Mouse (Mus musculus): ENCODE data around the gene Pcmt1.

The Pcmt1 gene

DNA sequence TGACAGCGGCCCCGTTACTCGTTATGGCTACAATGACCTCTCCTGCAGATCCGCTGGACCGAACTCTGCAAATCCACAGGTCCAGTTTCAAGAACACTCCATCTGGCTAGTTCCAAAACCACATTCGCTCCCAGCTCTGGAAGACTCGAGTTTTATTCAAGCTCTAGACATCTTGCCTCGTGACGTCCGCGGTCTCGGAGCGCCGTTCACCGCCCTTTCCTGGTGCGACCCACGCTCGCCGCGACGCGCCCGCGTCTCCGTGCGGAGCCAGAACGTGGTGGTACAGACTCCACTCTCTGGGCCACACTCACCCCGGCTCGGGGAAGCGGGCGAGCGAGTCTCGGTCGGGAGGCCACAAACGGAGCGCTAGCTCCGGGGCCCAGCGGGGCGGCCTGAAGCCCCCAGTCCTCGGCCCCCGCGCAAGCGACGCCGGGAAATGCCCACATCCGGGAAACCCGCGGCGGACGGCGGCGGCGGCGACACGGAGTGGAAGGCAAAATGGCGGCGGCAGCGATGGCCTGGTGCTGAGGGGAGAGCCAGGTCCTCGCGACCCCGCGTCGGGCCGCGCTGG is at the start of gene Pcmt1, which contains the start of gene Lats1:
Gene Pcmt1 (minus strand): TSS at position 406 of the 571 bp plus-strand sequence.
Gene Lats1 (plus strand): TSS at position 484 of the 571 bp plus-strand sequence.
- DNase-seq (ENCODE audit: low spot score) = peak; percentile 78

DNA sequence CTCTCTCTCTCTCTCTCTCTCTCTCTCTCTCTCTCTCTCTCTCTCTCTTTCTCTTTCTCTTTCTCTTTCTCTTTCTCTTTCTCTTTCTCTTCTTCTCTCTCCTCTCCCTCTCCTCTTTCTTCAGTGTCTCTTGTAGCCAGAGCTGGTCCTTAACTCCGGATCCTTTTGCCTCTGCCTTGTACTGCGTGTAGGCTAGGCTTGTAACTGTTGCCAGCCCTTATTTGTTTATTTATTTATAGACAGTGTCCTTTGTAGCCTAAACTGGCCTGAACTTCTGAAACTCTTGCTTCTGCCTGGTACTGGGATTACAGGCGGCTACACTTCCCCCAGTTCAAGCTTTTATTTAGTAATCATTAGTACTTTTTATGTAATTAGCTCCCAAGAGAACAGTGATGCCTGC is 46.1 kb upstream of the Pcmt1 start:
- DNase-seq (ENCODE audit: low spot score) = no peak

DNA sequence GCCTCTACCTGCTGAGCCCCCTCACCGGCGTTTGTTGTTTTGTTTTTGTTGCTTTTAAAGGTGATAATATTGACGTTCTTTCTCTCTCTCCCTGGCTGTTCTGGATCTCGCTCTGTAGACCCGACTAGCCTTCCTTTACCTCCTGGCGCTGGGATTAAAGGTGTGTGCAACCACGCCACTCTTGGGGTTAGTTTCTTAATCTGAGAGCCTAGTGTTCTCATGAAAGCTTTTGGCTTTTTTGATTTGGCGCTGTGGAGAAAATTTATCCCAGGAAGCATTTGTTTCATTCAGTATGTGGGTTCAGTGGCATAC is 45.5 kb upstream of the Pcmt1 start:
- no peak for DNase-seq (ENCODE audit: low spot score)

GRCm38 (mm10) chr10:7725751-7726500 is 45.0 kb upstream of the Pcmt1 start, which contains the start of gene Katna1:
TSS of gene Katna1 (plus strand) at chr10:7726000.
- DNase-seq (ENCODE audit: low spot score) = peak; percentile 93

DNA sequence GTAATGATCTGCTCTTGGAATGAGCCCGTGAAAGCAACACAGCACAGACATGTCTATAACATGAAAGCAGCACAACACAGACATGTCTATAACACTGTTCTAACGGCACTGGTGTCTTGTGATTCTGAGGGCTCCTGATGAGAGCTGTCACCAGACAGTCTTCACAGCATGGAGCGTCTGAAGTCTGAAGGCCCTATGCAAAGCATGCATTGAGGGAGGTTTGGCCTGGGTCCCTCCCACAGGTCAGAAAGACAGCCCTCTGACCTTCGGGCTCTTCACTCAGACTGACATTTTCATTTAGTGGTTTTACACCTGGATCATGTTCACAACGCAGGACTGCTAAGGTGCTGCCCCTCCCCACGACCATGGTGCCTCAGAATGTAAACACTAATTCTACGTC is 34.1 kb upstream of the Pcmt1 start:
- DNase-seq (ENCODE audit: low spot score) = no peak

DNA sequence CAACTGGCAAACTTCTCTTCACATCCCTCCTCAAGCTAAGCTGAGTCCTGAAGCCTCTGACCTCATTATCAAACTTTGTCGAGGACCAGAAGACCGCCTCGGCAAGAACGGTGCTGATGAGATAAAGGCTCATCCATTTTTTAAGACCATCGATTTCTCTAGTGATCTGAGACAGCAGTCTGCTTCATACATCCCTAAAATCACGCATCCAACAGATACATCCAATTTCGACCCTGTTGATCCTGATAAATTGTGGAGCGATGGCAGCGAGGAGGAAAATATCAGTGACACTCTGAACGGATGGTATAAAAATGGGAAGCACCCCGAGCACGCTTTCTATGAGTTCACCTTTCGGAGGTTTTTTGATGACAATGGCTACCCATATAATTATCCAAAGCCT is 31.6 kb upstream of the Pcmt1 start:
- DNase-seq (ENCODE audit: low spot score) = no peak

DNA sequence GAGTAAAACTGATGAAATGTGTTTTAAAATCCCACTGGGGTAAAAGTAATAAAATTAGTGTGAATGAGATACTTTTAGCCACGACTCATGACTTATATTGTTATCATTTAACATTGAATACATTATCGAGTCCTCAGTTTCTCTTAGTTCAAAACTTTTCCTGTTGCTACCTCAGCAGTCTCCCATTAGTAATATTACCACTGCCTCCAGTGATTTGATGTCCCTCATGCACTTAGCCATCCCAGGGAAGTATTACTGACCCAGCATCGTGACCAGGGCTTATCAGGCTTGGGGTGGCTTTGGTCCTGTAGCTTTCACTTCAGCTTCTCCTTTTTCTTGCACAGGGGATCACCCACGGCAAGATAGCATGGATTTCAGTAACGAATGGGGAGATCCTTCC is 29.2 kb upstream of the Pcmt1 start:
- DNase-seq (ENCODE audit: low spot score) = no peak

DNA sequence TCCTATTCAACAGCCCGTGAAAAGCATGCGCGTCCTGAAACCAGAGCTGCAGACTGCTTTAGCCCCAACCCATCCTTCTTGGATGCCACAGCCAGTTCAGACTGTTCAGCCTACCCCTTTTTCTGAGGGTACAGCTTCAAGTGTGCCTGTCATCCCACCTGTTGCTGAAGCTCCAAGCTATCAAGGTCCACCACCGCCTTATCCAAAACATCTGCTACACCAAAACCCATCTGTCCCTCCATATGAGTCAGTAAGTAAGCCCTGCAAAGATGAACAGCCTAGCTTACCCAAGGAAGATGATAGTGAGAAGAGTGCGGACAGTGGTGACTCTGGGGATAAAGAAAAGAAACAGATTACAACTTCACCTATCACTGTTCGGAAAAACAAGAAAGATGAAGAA is 21.6 kb upstream of the Pcmt1 start:
- peak; percentile 21 for DNase-seq (ENCODE audit: low spot score)

DNA sequence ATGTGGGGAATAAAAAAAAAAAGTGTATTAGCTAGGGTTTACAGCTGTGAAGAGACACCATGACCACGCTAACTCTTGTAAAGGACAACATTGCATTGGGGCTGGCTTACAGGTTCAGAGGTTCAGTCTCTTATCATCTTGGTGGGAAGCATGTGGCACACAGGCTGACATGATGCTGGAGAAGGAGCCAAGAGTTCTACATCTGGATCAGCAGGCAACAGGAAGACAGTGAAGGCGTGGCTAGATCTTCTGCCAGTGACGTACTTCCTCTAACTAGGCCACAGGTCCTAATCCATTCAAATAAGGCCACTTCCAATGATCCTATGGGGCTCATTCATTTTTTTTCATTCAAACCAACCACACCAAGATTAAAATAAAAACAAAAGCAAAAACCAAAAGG is 19.2 kb upstream of the Pcmt1 start:
- no peak for DNase-seq (ENCODE audit: low spot score)

DNA sequence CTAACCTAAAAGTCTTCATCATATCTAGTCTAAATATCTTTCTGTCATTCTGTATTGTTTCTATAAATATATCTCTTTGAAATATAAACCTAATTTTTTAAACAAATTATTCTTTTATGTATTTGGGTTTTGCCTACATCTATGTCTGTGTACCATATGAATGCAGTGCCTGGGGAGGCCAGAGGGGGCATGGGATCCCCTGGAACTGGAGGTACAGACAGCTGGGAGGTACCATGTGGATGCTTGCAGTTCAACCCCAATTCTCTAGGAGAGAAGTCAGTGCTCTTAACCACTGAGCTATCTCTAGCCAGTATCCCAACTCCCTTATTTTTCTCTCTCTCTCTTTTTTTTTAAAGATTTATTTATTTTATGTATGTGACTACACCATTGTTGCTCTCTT is 14.3 kb upstream of the Pcmt1 start:
- no peak for DNase-seq (ENCODE audit: low spot score)

DNA sequence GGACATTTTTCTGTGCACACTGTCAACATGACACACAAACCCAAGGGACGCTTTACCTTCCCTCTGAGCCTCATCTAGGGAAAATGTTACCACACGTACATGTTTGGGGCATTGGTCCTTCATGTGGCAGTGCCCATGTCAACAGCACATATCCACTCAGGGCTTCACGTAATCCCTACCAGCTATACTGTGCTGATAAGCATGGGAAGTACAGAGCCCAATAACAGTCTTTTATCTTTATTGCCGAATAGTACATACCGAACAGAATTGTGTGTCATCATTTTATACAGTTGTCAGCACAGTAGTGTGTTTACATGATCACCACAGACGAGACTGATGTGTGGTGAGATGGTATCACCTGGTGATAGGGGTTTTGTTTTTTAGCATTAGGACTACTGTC is 6.0 kb upstream of the Pcmt1 start:
- no peak for DNase-seq (ENCODE audit: low spot score)

- no peak for DNase-seq (ENCODE audit: low spot score)
Measured at GRCm38 (mm10) chr10:7682249-7682648, 1.3 kb upstream of the Pcmt1 start.

GRCm38 (mm10) chr10:7681343-7682025 is 548 bp upstream of the Pcmt1 start:
- peak; percentile 49 for DNase-seq (ENCODE audit: low spot score)

DNA sequence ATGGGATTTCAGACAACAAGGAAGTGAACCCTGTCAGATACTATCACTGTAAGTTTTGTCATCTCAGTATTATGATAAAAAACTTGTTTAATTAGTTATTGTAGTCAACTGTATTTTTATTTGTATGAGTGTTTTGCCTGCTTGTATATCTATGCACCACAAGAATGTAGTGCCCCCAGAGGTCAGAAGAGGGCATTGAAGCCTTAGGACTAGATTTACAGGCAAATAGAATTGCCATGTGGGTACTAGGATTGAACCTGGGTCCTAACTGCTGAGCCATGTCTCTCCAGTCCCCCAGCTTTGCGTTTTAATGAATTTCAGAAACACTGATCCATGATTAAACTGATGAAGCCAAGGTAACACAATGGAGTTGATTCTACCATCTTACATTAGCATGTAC is 7.3 kb downstream of the Pcmt1 start:
- no peak for DNase-seq (ENCODE audit: low spot score)

- DNase-seq (ENCODE audit: low spot score) = peak; percentile 88
Measured at GRCm38 (mm10) chr10:7667342-7667802, 13.6 kb downstream of the Pcmt1 start, which contains the start of gene Nup43. TSS of gene Nup43 (plus strand) at chr10:7667503.

DNA sequence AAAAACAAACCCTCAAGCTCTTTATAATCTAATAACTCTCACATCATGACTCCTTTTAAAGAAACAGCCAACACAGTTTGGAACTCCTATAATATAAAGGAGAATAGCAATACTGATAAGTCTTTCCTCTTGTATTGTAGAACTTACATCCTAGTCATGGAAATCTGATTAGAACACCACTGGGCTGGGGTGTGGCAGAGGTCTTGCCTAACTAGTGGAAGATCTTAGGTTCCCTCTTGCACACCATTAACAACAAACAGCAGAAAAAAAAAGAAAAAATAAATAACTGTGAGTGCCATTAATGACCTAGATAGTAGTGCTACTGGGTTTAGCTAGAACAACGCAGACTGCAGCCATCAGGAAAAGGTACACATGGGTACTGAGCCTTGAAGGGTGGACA is 16.0 kb downstream of the Pcmt1 start:
- no peak for DNase-seq (ENCODE audit: low spot score)

GRCm38 (mm10) chr10:7664027-7664526 is 16.9 kb downstream of the Pcmt1 start:
- DNase-seq (ENCODE audit: low spot score) = no peak

DNA sequence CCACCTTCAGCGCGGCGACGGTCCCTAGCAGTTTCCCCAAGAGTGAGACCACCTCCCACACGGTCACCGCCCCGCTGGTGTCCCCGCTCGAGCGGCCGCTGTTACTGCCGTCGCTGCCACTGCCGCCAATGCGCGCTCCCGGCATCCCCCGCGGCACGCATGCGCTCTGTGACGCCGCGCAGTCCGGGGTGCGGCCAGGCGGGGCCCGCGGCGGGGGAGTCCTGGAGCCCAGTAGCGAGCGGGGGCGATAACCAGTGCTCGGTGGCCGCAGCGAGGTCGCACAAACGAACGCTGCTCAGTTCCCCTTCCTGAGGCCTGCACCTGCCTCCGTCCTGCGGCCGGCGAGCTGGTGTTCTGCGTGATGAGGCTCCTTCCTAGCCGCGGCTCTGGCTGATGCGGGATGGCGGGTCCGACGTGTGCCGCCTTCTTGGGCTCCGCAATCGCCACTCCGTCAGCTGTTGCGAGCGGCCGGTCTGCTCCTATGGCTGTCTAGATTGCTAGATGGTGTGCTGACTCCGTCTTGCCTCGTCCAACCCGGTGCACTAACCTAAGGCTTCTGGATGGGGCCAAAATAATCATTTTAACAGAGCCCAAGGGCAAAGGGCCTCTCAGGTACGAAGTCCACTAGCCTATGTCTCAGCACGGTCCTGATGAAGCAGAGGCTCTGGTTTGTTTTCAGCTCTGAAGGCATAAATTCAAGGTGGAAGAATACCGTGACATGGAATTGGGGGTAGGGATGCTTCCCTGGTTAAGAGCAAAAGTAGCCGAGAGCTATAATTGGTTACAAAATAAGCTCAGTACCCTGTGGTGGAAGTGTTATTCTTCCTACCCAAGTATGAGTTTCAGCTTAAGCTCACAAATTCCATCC is 17.5 kb downstream of the Pcmt1 start:
- peak; percentile 87 for DNase-seq (ENCODE audit: low spot score)

DNA sequence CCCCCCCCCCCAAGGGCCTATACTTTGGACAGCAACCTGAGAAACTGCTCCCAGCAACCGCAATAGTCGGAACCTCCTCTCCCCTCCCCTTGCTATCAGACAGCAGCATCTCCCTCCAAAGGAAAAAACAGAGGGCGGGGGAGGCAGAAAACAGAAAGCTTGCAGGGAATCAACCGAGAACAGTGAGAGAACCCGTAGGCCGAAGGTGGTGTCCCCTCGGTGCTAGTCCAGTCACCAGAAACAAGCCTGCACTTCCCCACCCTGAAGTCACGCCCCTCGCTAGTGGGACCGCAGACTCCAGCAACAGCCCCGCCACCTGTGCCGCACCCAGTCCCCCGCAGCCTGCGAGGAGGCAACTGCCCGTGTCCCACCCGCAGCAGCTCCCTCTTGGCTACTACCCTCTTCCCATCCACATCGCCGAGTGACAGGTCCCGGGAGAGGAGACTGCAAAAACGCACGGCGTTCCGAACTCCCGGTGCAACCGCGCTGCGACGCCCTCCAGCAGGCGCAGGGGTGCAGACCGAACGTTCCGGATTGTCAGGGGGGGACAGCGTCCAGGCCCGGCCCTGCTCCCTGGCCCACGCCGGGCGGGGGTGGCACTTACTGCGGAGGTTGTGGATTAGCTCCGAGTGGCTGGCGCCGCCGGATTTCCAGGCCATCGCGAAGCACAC is 18.3 kb downstream of the Pcmt1 start:
- no peak for DNase-seq (ENCODE audit: low spot score)

DNA sequence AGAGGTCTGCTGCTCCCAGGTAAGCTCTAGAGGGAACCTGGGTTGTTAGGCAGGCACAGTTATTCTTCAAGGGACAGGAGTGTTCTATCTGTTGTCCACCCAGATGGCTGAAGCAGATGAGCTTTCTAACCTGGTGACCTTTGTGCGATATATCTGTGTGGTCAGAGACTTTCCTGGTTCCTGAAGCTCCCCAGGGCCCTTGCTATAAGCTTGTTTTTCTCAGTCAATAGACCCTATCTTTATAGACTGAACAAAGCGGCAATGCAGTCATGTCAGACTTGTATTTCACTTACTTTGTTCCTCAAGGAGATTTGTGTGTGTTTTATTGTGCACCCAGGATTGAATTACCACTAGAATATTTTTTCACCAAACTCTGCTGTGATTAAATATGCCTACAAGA is 29.9 kb downstream of the Pcmt1 start:
- DNase-seq (ENCODE audit: low spot score) = no peak

GRCm38 (mm10) chr10:7649059-7649458 is 31.9 kb downstream of the Pcmt1 start:
- DNase-seq (ENCODE audit: low spot score) = no peak
